Mouse (Mus musculus): ENCODE data around the gene BC024978. TPM values are rescaled to one million over a fixed set of nuclear protein-coding genes. Genes with fewer than 3 reads are reported as not detected.

Gene BC024978
- polyA plus RNA-seq, 1 experiment from 2014 or later: 2.8 TPM

- no peak overlapping the region for H3K9ac ChIP-seq (ENCODE audit: low read depth, low read length)
- H3K27ac ChIP-seq (ENCODE audit: low read depth, low read length): no peak overlapping the region
- H3K9me3 ChIP-seq (ENCODE audit: control insufficient read depth, low read length): no peaks in the 10 kb centered on the region
- H3K4me1 ChIP-seq (replicated peaks; ENCODE audit: control insufficient read depth, insufficient read depth, low read length): peaks cover 32% of the 10 kb centered on the region
- no peak overlapping the region for H3K4me2 ChIP-seq
- no peak overlapping the region for H3K4me3 ChIP-seq (ENCODE audit: low read depth, low read length)
- H3K27me3 ChIP-seq (replicated peaks; ENCODE audit: control insufficient read depth, insufficient read depth, low read length): no peaks in the 10 kb centered on the region
- peaks cover 18% of the 10 kb centered on the region for H3K36me3 ChIP-seq (ENCODE audit: control insufficient read depth, insufficient read depth, low read length)
- ATAC-seq (replicated peaks; ENCODE audit: low FRiP score): no peak
- DNase-seq (ENCODE audit: low spot score): no peak
- 81% methylated on average over 5 of the region's 5 CpGs for WGBS
These were observed 32.7 kb upstream of the BC024978 start for GRCm38 (mm10) chr7:27162780-27163449.

GRCm38 (mm10) chr7:27163450-27163805 is 32.2 kb upstream of the BC024978 start:
- Histone ChIP-seq H3K27ac (ENCODE audit: low read depth, low read length) (no peak overlapping the region), H3K4me3 (ENCODE audit: low read depth, low read length) (no peak overlapping the region), H3K27me3 (replicated peaks; ENCODE audit: control insufficient read depth, insufficient read depth, low read length) (no peaks in the 10 kb centered on the region), H3K4me2 (0 out of 2 replicates have a peak overlapping the region, but pooled peaks have one; percentile 1), H3K4me1 (replicated peaks; ENCODE audit: control insufficient read depth, insufficient read depth, low read length) (peaks cover 36% of the 10 kb centered on the region), H3K9me3 (ENCODE audit: control insufficient read depth, low read length) (no peaks in the 10 kb centered on the region), H3K36me3 (ENCODE audit: control insufficient read depth, insufficient read depth, low read length) (peaks cover 15% of the 10 kb centered on the region), H3K9ac (ENCODE audit: low read depth, low read length) (no peak overlapping the region)
- WGBS: 88% methylated on average over 5 of the region's 5 CpGs
- DNase-seq (ENCODE audit: low spot score): no peak
- no peak for ATAC-seq (replicated peaks; ENCODE audit: low FRiP score)

GRCm38 (mm10) chr7:27164112-27164947 is 31.3 kb upstream of the BC024978 start:
- DNase-seq (ENCODE audit: low spot score): no peak
- WGBS: 84% methylated on average over 33 of the region's 33 CpGs
- Histone ChIP-seq H3K36me3 (ENCODE audit: control insufficient read depth, insufficient read depth, low read length) (peaks cover 9% of the 10 kb centered on the region), H3K9ac (ENCODE audit: low read depth, low read length) (peak overlapping the region; percentile 22; the same call in 1 of the 2 replicates), H3K27me3 (replicated peaks; ENCODE audit: control insufficient read depth, insufficient read depth, low read length) (no peaks in the 10 kb centered on the region), H3K4me1 (replicated peaks; ENCODE audit: control insufficient read depth, insufficient read depth, low read length) (peaks cover 38% of the 10 kb centered on the region), H3K9me3 (ENCODE audit: control insufficient read depth, low read length) (no peaks in the 10 kb centered on the region), H3K4me3 (ENCODE audit: low read depth, low read length) (peak overlapping the region; percentile 6; the same call in 1 of the 2 replicates), H3K4me2 (peak overlapping the region; percentile 89), H3K27ac (ENCODE audit: low read depth, low read length) (no peak overlapping the region)
- ATAC-seq (replicated peaks; ENCODE audit: low FRiP score): no peak

- DNase-seq (ENCODE audit: low spot score) (no peak), ATAC-seq (replicated peaks; ENCODE audit: low FRiP score) (no peak)
- Histone ChIP-seq H3K9ac (ENCODE audit: low read depth, low read length) (peak overlapping the region; percentile 90), H3K4me3 (ENCODE audit: low read depth, low read length) (peak overlapping the region; percentile 76), H3K4me2 (peak overlapping the region; percentile 89), H3K9me3 (ENCODE audit: control insufficient read depth, low read length) (no peaks in the 10 kb centered on the region), H3K27ac (ENCODE audit: low read depth, low read length) (no peak overlapping the region; the same call in 1 of the 2 replicates), H3K36me3 (ENCODE audit: control insufficient read depth, insufficient read depth, low read length) (peaks cover 9% of the 10 kb centered on the region), H3K27me3 (replicated peaks; ENCODE audit: control insufficient read depth, insufficient read depth, low read length) (no peaks in the 10 kb centered on the region), H3K4me1 (replicated peaks; ENCODE audit: control insufficient read depth, insufficient read depth, low read length) (peaks cover 38% of the 10 kb centered on the region)
- WGBS: 68% methylated on average over 23 of the region's 23 CpGs
These were observed 30.4 kb upstream of the BC024978 start for GRCm38 (mm10) chr7:27165007-27165655.

GRCm38 (mm10) chr7:27165696-27166095 is 29.9 kb upstream of the BC024978 start:
- Histone ChIP-seq H3K4me2 (peak overlapping the region; percentile 89), H3K36me3 (ENCODE audit: control insufficient read depth, insufficient read depth, low read length) (peaks cover 9% of the 10 kb centered on the region), H3K9ac (ENCODE audit: low read depth, low read length) (peak overlapping the region; percentile 90), H3K4me3 (ENCODE audit: low read depth, low read length) (peak overlapping the region; percentile 76), H3K27me3 (replicated peaks; ENCODE audit: control insufficient read depth, insufficient read depth, low read length) (no peaks in the 10 kb centered on the region), H3K27ac (ENCODE audit: low read depth, low read length) (peak overlapping the region; percentile 93), H3K9me3 (ENCODE audit: control insufficient read depth, low read length) (no peaks in the 10 kb centered on the region), H3K4me1 (replicated peaks; ENCODE audit: control insufficient read depth, insufficient read depth, low read length) (peaks cover 38% of the 10 kb centered on the region)
- DNase-seq (ENCODE audit: low spot score) (no peak), ATAC-seq (replicated peaks; ENCODE audit: low FRiP score) (no peak)
- 4% methylated on average over 8 of the region's 8 CpGs for whole genome bisulfite sequencing

- H3K4me1 ChIP-seq (replicated peaks; ENCODE audit: control insufficient read depth, insufficient read depth, low read length): peaks cover 35% of the 10 kb centered on the region
- peak overlapping the region; percentile 90 for H3K9ac ChIP-seq (ENCODE audit: low read depth, low read length)
- DNase-seq (ENCODE audit: low spot score): peak; percentile 92
- peak overlapping the region; percentile 76 for H3K4me3 ChIP-seq (ENCODE audit: low read depth, low read length)
- no peaks in the 10 kb centered on the region for H3K27me3 ChIP-seq (replicated peaks; ENCODE audit: control insufficient read depth, insufficient read depth, low read length)
- peak overlapping the region; percentile 93 for H3K27ac ChIP-seq (ENCODE audit: low read depth, low read length)
- H3K9me3 ChIP-seq (ENCODE audit: control insufficient read depth, low read length): no peaks in the 10 kb centered on the region
- under 1% methylated on average over 12 of the region's 43 CpGs for WGBS
- peaks cover 11% of the 10 kb centered on the region for H3K36me3 ChIP-seq (ENCODE audit: control insufficient read depth, insufficient read depth, low read length)
- peak; percentile 79 for ATAC-seq (replicated peaks; ENCODE audit: low FRiP score)
- H3K4me2 ChIP-seq: peak overlapping the region; percentile 89
These were observed 29.4 kb upstream of the BC024978 start for GRCm38 (mm10) chr7:27166229-27166613.

GRCm38 (mm10) chr7:27166614-27167474 is 28.7 kb upstream of the BC024978 start, which contains the start of gene Egln2:
Gene Egln2 (minus strand): TSS chr7:27166802.
- H3K27me3 ChIP-seq (replicated peaks; ENCODE audit: control insufficient read depth, insufficient read depth, low read length): no peaks in the 10 kb centered on the region
- peaks cover 13% of the 10 kb centered on the region for H3K36me3 ChIP-seq (ENCODE audit: control insufficient read depth, insufficient read depth, low read length)
- H3K4me2 ChIP-seq: peak within 1 kb of the TSS; percentile 89
- H3K27ac ChIP-seq (ENCODE audit: low read depth, low read length): peak within 1 kb of the TSS; percentile 93
- WGBS: 1% methylated on average over 51 of the region's 61 CpGs
- no peaks in the 10 kb centered on the region for H3K9me3 ChIP-seq (ENCODE audit: control insufficient read depth, low read length)
- H3K9ac ChIP-seq (ENCODE audit: low read depth, low read length): peak within 1 kb of the TSS; percentile 90
- DNase-seq (ENCODE audit: low spot score) (peak; percentile 98), ATAC-seq (replicated peaks; ENCODE audit: low FRiP score) (peak; percentile 83)
- peak within 1 kb of the TSS; percentile 76 for H3K4me3 ChIP-seq (ENCODE audit: low read depth, low read length)
- peaks cover 35% of the 10 kb centered on the region for H3K4me1 ChIP-seq (replicated peaks; ENCODE audit: control insufficient read depth, insufficient read depth, low read length)
